Mouse (Mus musculus): ENCODE measurements at regions not wholly inside any gene's neighbourhood (a gene's known extent, or its start where the extent isn't known, plus 50 kb on each side); places are given as distances from the start of the nearest gene placed in this dataset.

DNA sequence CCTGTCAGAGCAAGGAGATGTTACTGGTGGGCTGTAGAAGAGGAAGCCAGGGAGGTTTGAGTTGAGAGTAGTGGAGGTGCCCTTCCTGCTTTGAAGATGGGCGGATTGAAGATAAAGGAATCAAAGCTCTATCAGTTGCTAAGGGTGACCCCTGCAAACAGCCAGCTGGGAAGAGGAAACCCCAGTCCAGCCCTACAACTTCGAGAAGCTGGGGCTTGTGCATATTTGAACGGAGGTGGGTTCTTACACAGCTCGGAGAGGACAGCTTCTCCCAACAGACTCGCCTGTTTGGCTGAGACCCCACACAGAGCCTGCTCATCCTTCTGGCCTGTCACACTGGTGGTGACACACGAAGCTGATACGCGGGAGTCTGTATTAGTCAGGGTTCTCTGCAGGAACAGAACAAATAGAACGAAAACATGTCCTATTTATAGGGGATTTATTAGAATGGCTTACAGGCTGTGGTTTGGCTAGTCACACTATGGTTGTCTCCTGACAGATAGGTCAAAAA, 60.6 kb upstream of the Slc25a33 start:
- no peak overlapping the region for H3K4me2 ChIP-seq (replicated peaks; ENCODE audit: low read depth, low read length)

GRCm38 (mm10) chr4:149832446-149833101, 58.5 kb upstream of the Slc25a33 start:
- no peak overlapping the region for H3K9ac ChIP-seq (replicated peaks; ENCODE audit: low read depth)
- DNase-seq (ENCODE audit: low spot score): no peak
- H3K4me2 ChIP-seq (replicated peaks; ENCODE audit: low read depth, low read length): no peak overlapping the region
- H3K4me1 ChIP-seq (ENCODE audit: insufficient read depth, low read depth, low read length): no peaks in the 10 kb centered on the region
- no peaks in the 10 kb centered on the region for H3K27me3 ChIP-seq (replicated peaks; ENCODE audit: insufficient read depth, low read length)
- no peak overlapping the region for H3K27ac ChIP-seq (ENCODE audit: low read length)
- H3K9me3 ChIP-seq (ENCODE audit: low read length): no peaks in the 10 kb centered on the region
- 32% methylated on average over 10 of the region's 10 CpGs for WGBS
- no peak; the same call in 1 of the 2 replicates for ATAC-seq
- no peak overlapping the region for H3K4me3 ChIP-seq (ENCODE audit: low read depth, low read length)
- no peak for TF ChIP-seq CTCF (IDR thresholded peaks at IDR 0.05)
- TF ChIP-seq EP300 (IDR thresholded peaks at IDR 0.05): no peak
- H3K36me3 ChIP-seq (ENCODE audit: insufficient read depth, low read length): no peaks in the 10 kb centered on the region

More for the DNA sequence above, 60.6 kb upstream of the Slc25a33 start:
- Histone ChIP-seq H3K27me3 (replicated peaks; ENCODE audit: insufficient read depth, low read length) (no peaks in the 10 kb centered on the region), H3K27ac (ENCODE audit: low read length) (no peak overlapping the region), H3K36me3 (ENCODE audit: insufficient read depth, low read length) (no peaks in the 10 kb centered on the region), H3K9me3 (ENCODE audit: low read length) (no peaks in the 10 kb centered on the region), H3K4me3 (ENCODE audit: low read depth, low read length) (no peak overlapping the region), H3K9ac (replicated peaks; ENCODE audit: low read depth) (no peak overlapping the region), H3K4me1 (ENCODE audit: insufficient read depth, low read depth, low read length) (no peaks in the 10 kb centered on the region)
- 40% methylated on average over 9 of the region's 9 CpGs for WGBS
- DNase-seq (ENCODE audit: low spot score): no peak
- no peak for TF ChIP-seq EP300 (IDR thresholded peaks at IDR 0.05)
- TF ChIP-seq CTCF (IDR thresholded peaks at IDR 0.05): no peak
- no peak for ATAC-seq

DNA sequence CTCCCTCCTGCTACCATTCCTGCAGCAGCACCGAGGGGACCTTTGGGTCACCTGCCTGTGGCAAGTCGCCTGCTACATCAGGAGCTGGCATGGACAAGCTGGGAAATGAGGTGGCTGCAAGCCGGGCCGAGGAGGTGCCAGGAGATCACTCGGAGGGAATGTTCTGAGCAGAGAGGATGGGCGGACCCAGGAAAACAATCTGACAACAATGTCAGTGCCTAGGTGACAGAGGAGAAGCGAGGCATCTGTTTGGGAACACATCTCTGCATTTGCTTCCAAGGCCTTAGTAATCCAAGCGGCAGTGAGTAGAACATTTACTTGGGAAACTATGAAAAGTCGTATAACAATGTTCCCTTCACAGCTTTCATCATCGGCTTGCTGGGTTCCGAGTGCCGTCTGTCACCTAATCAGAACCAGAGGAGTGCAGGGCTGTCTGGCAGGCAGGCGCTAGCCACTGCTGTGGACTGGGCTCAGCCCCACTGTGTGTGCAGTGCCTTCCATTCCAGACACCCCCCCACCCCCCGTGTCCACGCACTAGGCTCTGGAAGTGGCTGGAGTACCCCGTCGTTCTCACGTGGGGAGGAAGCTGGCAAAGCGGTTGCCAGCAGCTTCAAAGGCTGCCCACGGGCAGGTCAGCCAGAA, 56.6 kb upstream of the Slc25a33 start:
- TF ChIP-seq EP300 (IDR thresholded peaks at IDR 0.05) (peak; percentile 75), CTCF (IDR thresholded peaks at IDR 0.05) (no peak)
- H3K9ac ChIP-seq (replicated peaks; ENCODE audit: low read depth): no peak overlapping the region
- no peaks in the 10 kb centered on the region for H3K4me1 ChIP-seq (ENCODE audit: insufficient read depth, low read depth, low read length)
- no peak overlapping the region for H3K4me2 ChIP-seq (replicated peaks; ENCODE audit: low read depth, low read length)
- no peaks in the 10 kb centered on the region for H3K27me3 ChIP-seq (replicated peaks; ENCODE audit: insufficient read depth, low read length)
- H3K27ac ChIP-seq (ENCODE audit: low read length): peak overlapping the region; percentile 59
- H3K4me3 ChIP-seq (ENCODE audit: low read depth, low read length): no peak overlapping the region
- no peaks in the 10 kb centered on the region for H3K36me3 ChIP-seq (ENCODE audit: insufficient read depth, low read length)
- no peaks in the 10 kb centered on the region for H3K9me3 ChIP-seq (ENCODE audit: low read length)
- peak; percentile 89 for ATAC-seq
- DNase-seq (ENCODE audit: low spot score): peak; percentile 93
- 40% methylated on average over 20 of the region's 20 CpGs for WGBS

DNA sequence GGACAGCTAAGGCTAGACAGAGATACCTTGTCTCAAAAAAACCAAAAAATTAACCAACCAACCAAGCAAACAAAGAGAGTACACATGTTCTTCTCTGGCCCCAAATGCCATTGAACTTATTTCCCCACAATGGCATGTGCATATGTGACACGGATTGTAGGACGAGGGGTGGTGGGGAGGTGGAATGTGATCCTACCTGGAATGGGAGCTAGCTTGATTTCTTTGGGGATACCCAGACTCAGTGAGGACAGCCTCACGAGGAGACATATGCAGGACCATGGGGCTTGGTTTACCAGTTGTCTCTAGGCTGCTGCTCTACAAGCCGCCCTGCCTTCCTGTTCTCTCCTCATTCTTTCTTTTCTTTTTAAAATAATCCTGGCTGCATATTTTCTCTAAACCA, 55.9 kb upstream of the Slc25a33 start:
- TF ChIP-seq EP300 (IDR thresholded peaks at IDR 0.05) (no peak), CTCF (IDR thresholded peaks at IDR 0.05) (no peak)

GRCm38 (mm10) chr4:149827784-149828183, 53.7 kb upstream of the Slc25a33 start:
- no peak overlapping the region for H3K27ac ChIP-seq (ENCODE audit: low read length)
- H3K4me1 ChIP-seq (ENCODE audit: insufficient read depth, low read depth, low read length): 0 out of 2 replicates have a peak, but pooled peaks cover under 1% of the 10 kb centered on the region
- no peak overlapping the region for H3K4me3 ChIP-seq (ENCODE audit: low read depth, low read length)
- WGBS: 96% methylated on average over 4 of the region's 4 CpGs
- ATAC-seq (no peak), DNase-seq (ENCODE audit: low spot score) (no peak)
- H3K4me2 ChIP-seq (replicated peaks; ENCODE audit: low read depth, low read length): no peak overlapping the region
- H3K9ac ChIP-seq (replicated peaks; ENCODE audit: low read depth): no peak overlapping the region
- H3K27me3 ChIP-seq (replicated peaks; ENCODE audit: insufficient read depth, low read length): no peaks in the 10 kb centered on the region
- H3K9me3 ChIP-seq (ENCODE audit: low read length): no peaks in the 10 kb centered on the region
- no peaks in the 10 kb centered on the region for H3K36me3 ChIP-seq (ENCODE audit: insufficient read depth, low read length)
- TF ChIP-seq EP300 (IDR thresholded peaks at IDR 0.05) (no peak), CTCF (IDR thresholded peaks at IDR 0.05) (no peak)

More for the DNA sequence above, 55.9 kb upstream of the Slc25a33 start:
- Histone ChIP-seq H3K4me1 (ENCODE audit: insufficient read depth, low read depth, low read length) (no peaks in the 10 kb centered on the region), H3K27ac (ENCODE audit: low read length) (peak overlapping the region; percentile 49), H3K36me3 (ENCODE audit: insufficient read depth, low read length) (no peaks in the 10 kb centered on the region), H3K9ac (replicated peaks; ENCODE audit: low read depth) (no peak overlapping the region), H3K9me3 (ENCODE audit: low read length) (no peaks in the 10 kb centered on the region), H3K27me3 (replicated peaks; ENCODE audit: insufficient read depth, low read length) (no peaks in the 10 kb centered on the region), H3K4me2 (replicated peaks; ENCODE audit: low read depth, low read length) (no peak overlapping the region), H3K4me3 (ENCODE audit: low read depth, low read length) (no peak overlapping the region)
- DNase-seq (ENCODE audit: low spot score) (no peak), ATAC-seq (no peak)
- 95% methylated on average over 4 of the region's 4 CpGs for WGBS

Data from lung, postnatal 0 days (tissue).